Mouse (Mus musculus): ENCODE data around the gene Nfam1.

DNA sequence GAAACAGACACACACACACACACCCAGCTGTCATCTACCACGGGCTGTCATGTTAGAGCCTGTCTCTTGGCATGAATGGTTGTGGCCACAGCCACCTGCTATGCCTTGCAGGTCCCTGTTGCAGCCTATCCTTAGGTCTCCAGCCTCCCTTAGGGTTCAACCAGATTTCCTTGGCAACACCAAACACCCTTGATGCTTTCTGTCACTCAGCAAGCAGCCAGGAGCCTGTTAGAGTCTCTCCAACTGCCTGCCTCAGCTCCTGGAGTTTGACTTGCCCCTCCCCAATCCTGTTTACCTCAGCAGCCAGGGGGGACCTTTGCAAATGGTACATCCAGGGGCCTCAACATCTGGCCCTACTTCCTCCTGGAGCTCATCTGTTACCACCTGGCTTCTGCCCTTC is 58.6 kb downstream of the Nfam1 start:
- no peak for TF ChIP-seq EP300 (optimal IDR thresholded peaks at IDR 0.05)
- no peak for TF ChIP-seq CTCF (IDR thresholded peaks at IDR 0.05; ENCODE audit: low read depth)

Measured in stomach, postnatal 0 days (tissue).